Mouse (Mus musculus) gastrocnemius, adult 2 months (tissue): ENCODE measurements around the gene Tmem223. TPM values are rescaled to one million over a fixed set of nuclear protein-coding genes. Genes with fewer than 3 reads are reported as not detected.
A peak's percentile ranks its signal among the peaks of the same experiment; 100 is the strongest.
"Not testable (repeated sequence)": the region's sequence is repeated elsewhere in the genome, so short reads cannot be mapped to it uniquely, and the experiment has no call there.

Experiments used
- DNase-seq: peaks from one replicate; pipeline ENCODE4 v3.0.0; 2022
- H3K27ac ChIP-seq: fragments of 200-600 bp; 2 replicates; pipeline ENCODE4 v1.8.1; 2022; ENCODE audit warnings: mild to moderate bottlenecking
- H3K4me3 ChIP-seq: fragments of 200-600 bp; 2 replicates; pipeline ENCODE4 v1.8.1; 2022; ENCODE audit warnings: mild to moderate bottlenecking, moderate library complexity
- CTCF ChIP-seq: fragments of 200-600 bp; IDR thresholded peaks from 2 replicates; pipeline ENCODE4 v1.8.1; 2022; ENCODE audit warnings: antibody characterized with exemption, mild to moderate bottlenecking, moderate library complexity
- intact Hi-C: fragments of 180-260 bp; cut with DNase I; formaldehyde crosslinking; loops from one replicate; pipeline ENCODE4 v1.15.1; 2025
- long read RNA-seq, 2 experiments: library from polyadenylated mRNA; stranded (forward); transcript quantifications; one replicate each; pipeline ENCODE4 v2.0.0; 2021
- total RNA-seq, 2 experiments: library from RNA; stranded (reverse); gene quantifications; 2 replicates each; pipeline ENCODE4 v1.2.3; 2021

Tmem223 gene
- total RNA-seq, result 100 to 1,000 TPM in 1 of 2 experiments, 10 to 100 TPM in 1; 77.2 to 118 TPM
- long read RNA-seq, experiment 1, transcript Tmem223-201 (2 exons, 748 nt), result major isoform, 129 of 129 reads
- long read RNA-seq, experiment 1, partial matches to known transcripts, result 0 of 129 reads
- long read RNA-seq, experiment 1, other reads (novel, unspliced or antisense), result 0 of 129 reads
- long read RNA-seq, experiment 2, transcript Tmem223-201 (2 exons, 748 nt), result major isoform, 151 of 155 reads
- long read RNA-seq, experiment 2, partial matches to known transcripts, result 0 of 155 reads
- long read RNA-seq, experiment 2, other reads (novel, unspliced or antisense), result 4 of 155 reads

DNA sequence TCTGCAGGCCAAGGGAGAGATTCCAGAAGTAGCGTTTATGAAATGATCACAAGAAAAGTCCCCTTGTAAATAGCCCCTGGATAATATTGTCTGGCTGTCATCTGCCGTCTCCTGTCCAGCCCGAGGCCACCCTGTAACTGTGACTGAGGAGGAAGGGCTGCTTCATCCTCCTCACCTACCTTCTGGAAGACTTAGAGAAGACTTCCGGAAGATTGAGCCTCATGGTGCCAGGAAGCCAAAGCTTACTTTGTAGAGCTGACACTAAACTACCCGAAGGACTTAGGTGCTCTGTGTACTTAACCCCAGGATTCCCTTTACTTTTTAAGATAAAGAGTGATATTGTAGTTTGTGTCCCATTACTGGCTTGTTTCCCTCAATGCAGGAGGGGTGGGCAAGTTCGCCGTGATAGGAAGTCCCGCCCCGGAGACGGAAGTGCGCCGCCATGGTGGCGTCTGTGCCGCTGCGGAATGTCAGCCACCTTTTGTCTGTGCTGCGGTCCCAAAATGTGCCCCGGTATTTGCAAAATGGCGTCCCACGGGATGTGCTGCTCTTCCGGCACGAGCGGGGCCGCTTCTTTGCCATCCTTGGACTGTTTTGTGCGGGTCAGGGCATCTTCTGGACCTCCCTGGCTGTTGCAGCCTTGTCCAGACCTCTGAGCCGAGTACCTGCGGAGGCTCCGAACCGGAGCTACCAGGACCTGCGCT, at the start of gene Tmem223:
Gene Tmem223 (plus strand): TSS at position 430 of the 704 bp plus-strand sequence.
- intact Hi-C loops, result no loop called here
- Histone ChIP-seq H3K4me3 (peak within 1 kb of the TSS; percentile 76), H3K27ac (peak within 1 kb of the TSS; percentile 90)
- TF ChIP-seq CTCF, result peak; percentile 15; the same call in 1 of the 2 replicates
- peak; percentile 88 for DNase-seq

DNA sequence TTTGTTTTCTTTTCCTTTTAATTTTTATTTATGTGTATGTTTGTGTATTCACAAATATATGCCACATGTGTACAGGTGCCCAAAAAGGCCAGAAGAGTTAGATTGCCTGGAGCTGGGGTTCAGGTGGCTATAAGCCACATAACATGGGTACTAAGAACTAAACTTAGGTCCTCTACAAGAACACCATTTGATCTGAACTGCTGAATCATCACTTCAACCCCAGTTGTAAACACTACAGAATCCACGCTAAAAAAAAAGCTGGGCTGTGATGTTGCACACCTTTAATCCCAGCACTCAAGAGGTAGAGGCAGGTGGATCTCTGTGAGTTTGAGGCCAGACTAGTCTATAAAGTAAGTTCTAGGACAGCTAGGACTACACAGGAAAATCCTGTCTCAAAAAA, 49.4 kb upstream of the Tmem223 start:
- no peak for DNase-seq
- intact Hi-C loops, result no loop called here
- H3K27ac ChIP-seq, result no peak overlapping the region
- no peak for TF ChIP-seq CTCF
- no peak overlapping the region for H3K4me3 ChIP-seq

DNA sequence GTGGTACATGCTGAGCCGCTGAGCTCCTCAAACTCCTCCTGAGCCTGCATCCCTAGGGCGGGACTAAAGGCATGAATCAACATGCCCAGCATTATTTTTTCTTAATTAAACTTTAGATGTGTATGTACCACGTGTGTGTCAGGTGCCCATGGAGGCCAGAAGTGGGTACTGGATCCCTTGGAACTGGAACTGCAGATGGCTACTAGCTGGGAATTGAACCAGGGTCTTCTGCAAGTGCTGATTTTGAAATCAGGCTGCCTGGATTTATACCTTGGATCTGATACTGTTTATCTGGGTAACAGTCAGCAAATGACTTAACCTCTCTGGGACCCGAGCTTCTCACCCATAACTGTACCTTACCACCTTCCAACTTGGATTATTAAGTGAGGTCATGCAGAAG, 48.8 kb upstream of the Tmem223 start:
- peak overlapping the region; percentile 96 for H3K27ac ChIP-seq
- intact Hi-C loops, result loop anchor here (2.0 kb wide), 1 partner anchor 97 kb away; the partner anchor contains the start of gene Ttc9c

DNA sequence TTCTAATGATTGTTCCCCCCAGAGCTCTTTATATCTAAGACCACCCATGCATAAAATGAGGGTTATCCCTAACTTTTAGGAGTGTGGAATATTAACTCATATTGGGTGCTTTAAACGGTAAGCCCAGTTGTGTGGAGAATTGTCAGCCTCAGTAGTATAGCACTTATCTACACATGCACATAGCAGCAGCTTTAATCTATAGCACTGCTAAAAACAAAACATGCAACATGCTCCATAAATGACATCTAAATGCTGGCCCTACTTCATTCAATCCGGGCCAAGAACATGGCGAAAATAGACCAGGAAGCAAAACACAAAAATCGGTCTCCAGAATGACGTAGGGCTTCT, 48.3 kb upstream of the Tmem223 start:
- no peak for TF ChIP-seq CTCF
- Histone ChIP-seq H3K27ac (peak overlapping the region; percentile 96), H3K4me3 (peak overlapping the region; percentile 79)
- intact Hi-C loops, result loop anchor here (2.0 kb wide), 1 partner anchor 96 kb away; the partner anchor contains the start of gene Ttc9c
- no peak for DNase-seq

More for the DNA sequence above, 48.8 kb upstream of the Tmem223 start:
- no peak for TF ChIP-seq CTCF
- DNase-seq, result no peak
- H3K4me3 ChIP-seq, result peak overlapping the region; percentile 79

DNA sequence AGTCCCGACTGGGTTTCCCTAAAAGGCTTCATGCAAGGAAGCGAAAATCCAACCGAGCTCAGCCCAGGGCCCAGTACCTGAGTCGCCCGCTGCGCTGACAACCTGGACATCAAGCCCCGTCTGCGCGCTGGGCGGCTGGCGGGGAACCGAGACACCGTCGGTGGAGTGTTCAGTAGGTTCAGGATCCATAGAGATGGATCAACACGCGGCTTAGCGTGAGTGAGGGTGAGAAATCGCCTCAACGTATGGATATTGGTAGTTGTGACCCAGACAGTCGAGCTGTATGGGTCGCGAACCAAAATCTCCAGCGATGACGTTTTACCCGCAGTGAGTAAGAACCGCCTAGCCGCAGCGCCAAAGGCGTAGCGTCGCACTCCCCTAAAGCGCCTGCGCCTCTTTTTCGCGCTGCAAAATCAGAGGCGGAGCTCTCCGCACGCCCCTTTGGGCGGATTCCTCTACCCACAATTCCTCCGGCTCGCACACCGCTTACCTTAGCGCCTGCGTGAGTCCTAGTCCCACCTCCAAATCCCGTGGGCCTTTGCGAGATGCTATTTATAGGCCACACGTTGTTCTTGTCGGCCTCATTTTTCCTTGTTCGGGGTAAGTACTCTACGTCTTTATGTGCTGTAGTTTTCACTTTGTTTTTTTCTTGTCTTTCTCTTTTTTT, 47.8 kb upstream of the Tmem223 start, which contains the start of gene Slc3a2:
Gene Slc3a2 (minus strand): TSS at position 463 of the 667 bp plus-strand sequence.
- Histone ChIP-seq H3K27ac (peak within 1 kb of the TSS; percentile 96), H3K4me3 (peak within 1 kb of the TSS; percentile 79)
- intact Hi-C loops, result loop anchor here (2.0 kb wide), 1 partner anchor 96 kb away; the partner anchor contains the start of gene Ttc9c
- DNase-seq, result peak; percentile 97
- no peak for TF ChIP-seq CTCF

DNA sequence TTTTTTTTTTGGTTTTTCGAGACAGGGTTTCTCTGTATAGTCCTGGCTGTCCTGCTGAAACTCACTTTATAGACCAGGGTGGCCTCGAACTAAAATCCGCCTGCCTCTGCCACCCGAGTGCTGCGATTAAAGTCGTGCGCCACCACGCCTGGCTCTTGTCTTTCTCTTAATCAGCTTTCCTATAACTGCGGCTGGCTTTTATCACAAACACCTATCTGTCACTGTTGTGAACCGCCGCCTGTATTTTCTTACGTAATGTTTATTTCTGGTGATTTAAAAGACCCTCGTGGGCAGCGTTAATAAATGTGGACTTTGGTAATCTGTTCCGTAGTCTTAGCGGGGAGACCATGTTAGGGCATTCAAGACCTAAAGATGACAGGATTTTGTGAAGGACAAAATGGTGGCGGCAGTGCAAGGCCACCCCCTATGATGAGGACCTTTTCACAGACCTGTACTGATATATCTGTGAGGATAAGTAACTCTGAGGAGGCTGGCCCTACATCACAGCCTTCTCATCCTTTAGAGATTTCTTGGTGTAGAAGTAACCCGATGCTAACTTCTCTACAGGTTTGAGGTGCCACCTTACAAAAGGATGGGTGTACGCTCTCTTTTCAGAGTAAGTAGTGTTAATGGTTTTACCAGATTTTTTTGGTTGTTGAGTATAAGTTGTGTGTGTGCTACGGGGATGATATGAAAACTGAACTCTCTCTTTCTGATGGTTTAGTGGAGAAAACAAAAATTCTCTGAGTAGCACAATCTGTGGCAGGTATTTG, 47.0 kb upstream of the Tmem223 start:
- Histone ChIP-seq H3K27ac (peak overlapping the region; percentile 96), H3K4me3 (peak overlapping the region; percentile 79)
- TF ChIP-seq CTCF, result no peak
- DNase-seq, result peak; percentile 33
- intact Hi-C loops, result loop anchor here (2.0 kb wide), 1 partner anchor 95 kb away; the partner anchor contains the start of gene Ttc9c

DNA sequence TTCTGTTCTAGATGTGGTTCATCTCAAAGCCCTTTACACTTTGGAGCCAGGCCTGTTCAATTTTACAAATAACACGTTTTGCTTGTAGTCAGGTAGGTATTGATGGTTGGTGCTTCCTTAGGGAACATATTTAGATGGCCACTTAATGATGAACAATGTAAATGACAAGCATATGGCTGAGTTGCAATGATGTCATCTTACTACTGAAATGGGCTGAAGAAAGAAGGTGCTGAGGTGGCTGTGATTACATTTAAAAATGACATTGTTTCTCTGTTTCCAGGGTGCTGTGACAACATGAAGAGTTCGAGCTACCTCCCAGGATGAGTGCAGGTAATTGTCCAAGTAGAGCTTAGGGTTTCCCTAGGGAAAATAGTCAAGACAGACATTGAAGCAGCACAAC, 46.4 kb upstream of the Tmem223 start:
- TF ChIP-seq CTCF, result no peak
- Histone ChIP-seq H3K4me3 (peak overlapping the region; percentile 79), H3K27ac (peak overlapping the region; percentile 96; the same call in 1 of the 2 replicates)
- intact Hi-C loops, result no loop called here
- no peak for DNase-seq

DNA sequence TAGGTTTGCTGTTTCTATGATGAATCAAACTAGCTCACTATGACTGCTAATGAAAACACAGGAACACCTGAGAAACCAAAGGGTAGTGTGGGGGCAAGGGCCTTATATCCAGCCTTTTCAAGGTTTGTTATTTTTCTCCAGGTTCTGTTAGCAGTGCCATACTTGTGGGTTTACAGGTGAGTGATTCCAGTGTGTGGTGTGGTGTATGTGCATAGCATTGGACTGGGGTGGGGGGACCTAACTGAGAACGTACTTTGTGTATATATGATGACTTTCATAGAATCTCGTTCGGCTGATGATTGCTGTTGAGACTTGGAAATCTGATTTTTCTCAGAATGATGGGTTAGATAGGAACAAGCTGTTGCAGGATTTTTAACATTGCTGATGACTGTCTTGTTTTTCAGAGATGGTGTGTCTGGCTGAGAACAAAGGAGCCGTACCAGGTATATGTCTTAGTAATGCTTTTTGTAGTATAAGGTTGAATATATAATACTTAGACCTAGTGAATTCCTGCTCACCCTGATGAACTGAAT, 45.6 kb upstream of the Tmem223 start:
- DNase-seq, result no peak
- Histone ChIP-seq H3K27ac (no peak overlapping the region), H3K4me3 (peak overlapping the region; percentile 79)
- no peak for TF ChIP-seq CTCF
- intact Hi-C loops, result no loop called here

DNA sequence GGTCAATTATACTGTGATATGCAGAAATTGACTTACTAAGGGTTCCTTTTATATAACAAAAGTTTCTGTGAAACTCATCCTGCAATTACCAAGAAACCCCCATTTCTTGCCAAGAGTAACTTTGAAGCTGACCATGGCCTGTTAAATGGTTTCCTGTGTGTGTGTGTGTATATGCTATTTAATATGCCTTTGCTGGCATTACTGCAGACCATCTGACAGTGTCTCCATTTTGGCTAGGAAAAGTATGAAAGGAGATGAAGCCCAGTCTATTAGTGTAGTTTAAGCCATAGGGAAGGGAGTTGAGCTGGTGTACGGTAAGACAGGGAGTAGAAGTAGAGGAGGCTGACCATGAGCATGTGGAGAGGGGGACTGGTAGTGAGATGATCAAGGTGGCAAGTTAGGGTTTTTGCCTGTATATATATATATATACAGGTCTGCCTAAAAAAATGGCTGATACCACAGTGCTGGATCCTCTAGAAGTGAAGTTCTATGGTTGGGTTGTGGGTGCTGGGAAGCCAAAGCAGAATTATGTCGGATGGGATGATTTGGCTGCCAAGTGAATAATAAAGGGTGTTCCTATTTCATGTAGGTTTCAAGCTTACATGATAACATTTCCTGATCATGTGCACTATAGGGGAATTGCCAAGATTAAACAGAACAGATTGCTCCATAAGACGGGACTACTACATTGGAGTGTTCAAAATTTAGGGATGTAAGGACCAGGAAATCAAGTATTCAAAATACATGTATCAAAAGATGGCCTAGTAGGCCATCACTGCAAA, 44.0 kb upstream of the Tmem223 start:
- no peak for TF ChIP-seq CTCF
- intact Hi-C loops, result no loop called here
- no peak overlapping the region for H3K4me3 ChIP-seq
- no peak overlapping the region for H3K27ac ChIP-seq
- no peak for DNase-seq

DNA sequence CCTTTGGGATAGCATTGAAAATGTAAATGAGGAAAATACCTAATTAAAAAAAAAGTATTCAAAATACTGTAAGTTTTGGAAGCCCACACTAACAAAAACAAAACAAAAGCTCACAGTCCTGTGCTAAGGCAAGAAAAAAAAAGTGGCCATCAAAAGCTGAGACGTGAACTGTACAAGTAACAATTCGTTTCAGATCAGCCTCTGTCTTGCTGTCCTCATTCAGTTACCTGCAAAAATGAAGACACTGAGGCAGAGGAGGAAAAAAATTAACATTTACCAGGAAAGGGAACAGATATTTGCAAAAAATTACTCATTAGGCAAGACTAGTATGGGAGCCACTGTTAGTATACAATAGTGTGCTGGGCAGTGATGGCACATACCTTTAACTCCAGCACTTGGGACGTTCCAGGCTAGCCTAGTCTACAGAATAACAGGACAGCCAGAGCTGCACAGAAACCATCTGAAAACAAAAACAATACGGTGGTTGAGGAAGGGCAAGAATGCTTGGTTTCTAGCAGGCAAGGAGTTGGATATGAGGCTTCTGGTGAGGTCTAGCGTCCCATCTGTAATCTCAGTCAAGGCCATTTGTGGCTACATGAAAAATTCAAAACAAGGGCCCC, 43.2 kb upstream of the Tmem223 start:
- TF ChIP-seq CTCF, result no peak
- H3K27ac ChIP-seq, result no peak overlapping the region
- no peak overlapping the region for H3K4me3 ChIP-seq
- intact Hi-C loops, result no loop called here
- no peak for DNase-seq

DNA sequence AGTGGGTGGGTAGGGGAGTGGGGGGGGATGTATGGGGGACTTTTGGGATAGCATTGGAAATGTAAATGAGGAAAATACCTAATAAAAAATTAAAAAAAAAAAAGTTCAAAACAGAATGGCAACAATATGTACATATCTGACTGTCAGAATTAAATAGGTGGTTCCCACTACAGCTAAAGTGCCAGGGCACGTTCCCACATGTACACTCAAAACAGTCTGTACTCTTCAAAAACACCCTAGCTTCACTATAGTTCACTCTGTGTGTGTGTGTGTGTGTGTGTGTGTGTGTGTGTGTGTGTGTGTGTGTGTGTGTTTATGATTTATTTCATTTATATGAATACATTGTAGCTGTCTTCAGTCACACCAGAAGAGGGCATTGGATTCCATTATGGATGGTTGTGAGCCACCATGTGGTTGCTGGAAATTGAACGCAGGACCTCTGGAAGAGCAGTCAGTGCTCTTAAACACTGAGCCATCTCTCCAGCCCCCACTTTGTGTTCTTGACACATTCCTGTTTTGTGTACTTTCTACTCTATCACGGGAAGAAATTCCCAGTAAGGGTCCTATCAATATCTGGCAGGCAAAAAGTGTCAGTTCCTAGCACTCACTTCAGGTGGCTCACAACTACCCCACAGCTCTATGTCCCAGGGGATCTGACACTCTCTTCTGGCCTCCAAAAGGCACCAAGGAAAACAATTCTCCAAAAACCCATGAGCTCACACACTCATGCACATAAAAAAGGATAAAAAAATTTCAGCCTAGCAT, 42.3 kb upstream of the Tmem223 start:
- intact Hi-C loops, DNase-seq, H3K4me3 ChIP-seq, H3K27ac ChIP-seq: not testable (repeated sequence)
